Mouse (Mus musculus): Measurements from ENCODE around the gene Kcnj6. TPM values are rescaled to one million over a fixed set of nuclear protein-coding genes. Genes with fewer than 3 reads are reported as not detected.

The Kcnj6 gene
- polyA plus RNA-seq, 1 experiment = not detected

- Histone ChIP-seq H3K4me3 (ENCODE audit: insufficient read depth, poor library complexity, severe bottlenecking) (no peak overlapping the region), H3K79me2 (ENCODE audit: control insufficient read depth, insufficient read depth) (no peaks in the 10 kb centered on the region), H3K27me3 (ENCODE audit: control insufficient read depth, insufficient read depth, insufficient read length) (no peaks in the 10 kb centered on the region), H3ac (ENCODE audit: control insufficient read depth, insufficient read length, low read depth) (no peak overlapping the region), H3K36me3 (ENCODE audit: control insufficient read depth, insufficient read depth) (no peaks in the 10 kb centered on the region), H3K79me3 (ENCODE audit: low read depth) (no peaks in the 10 kb centered on the region)
- TF ChIP-seq MYOG (IDR thresholded peaks at IDR 0.05; ENCODE audit: control insufficient read depth, extremely low read depth, insufficient read length) = no peak
- no peak for TF ChIP-seq FOSL1 (IDR thresholded peaks at IDR 0.05; ENCODE audit: insufficient read depth, low read length, poor library complexity, severe bottlenecking)
- no peak for TF ChIP-seq USF1 (IDR thresholded peaks at IDR 0.05; ENCODE audit: low read depth)
- TF ChIP-seq CTCF (IDR thresholded peaks at IDR 0.05; ENCODE audit: control insufficient read depth, insufficient read depth, insufficient read length) = no peak
- no peak for TF ChIP-seq MAX (IDR thresholded peaks at IDR 0.05)
These were observed 273.4 kb downstream of the Kcnj6 start for GRCm38 (mm10) chr16:94724061-94724596.

GRCm38 (mm10) chr16:94722936-94723335, 274.6 kb downstream of the Kcnj6 start:
- no peaks in the 10 kb centered on the region for H3K79me3 ChIP-seq (ENCODE audit: low read depth)
- TF ChIP-seq USF1 (IDR thresholded peaks at IDR 0.05; ENCODE audit: low read depth) (no peak), CTCF (IDR thresholded peaks at IDR 0.05; ENCODE audit: control insufficient read depth, insufficient read depth, insufficient read length) (no peak), MYOD1 (IDR thresholded peaks at IDR 0.05; ENCODE audit: control insufficient read depth, insufficient read length, low read depth) (no peak), MYOG (IDR thresholded peaks at IDR 0.05; ENCODE audit: control insufficient read depth, extremely low read depth, insufficient read length) (no peak), CEBPB (IDR thresholded peaks at IDR 0.05; ENCODE audit: low read depth) (no peak), FOSL1 (IDR thresholded peaks at IDR 0.05; ENCODE audit: insufficient read depth, low read length, poor library complexity, severe bottlenecking) (no peak), MAX (IDR thresholded peaks at IDR 0.05) (no peak)
- no peaks in the 10 kb centered on the region for H3K27me3 ChIP-seq (ENCODE audit: control insufficient read depth, insufficient read depth, insufficient read length)
- no peak overlapping the region for H3ac ChIP-seq (ENCODE audit: control insufficient read depth, insufficient read length, low read depth)
- H3K4me3 ChIP-seq (ENCODE audit: insufficient read depth, poor library complexity, severe bottlenecking) = no peak overlapping the region
- H3K36me3 ChIP-seq (ENCODE audit: control insufficient read depth, insufficient read depth) = no peaks in the 10 kb centered on the region
- no peaks in the 10 kb centered on the region for H3K79me2 ChIP-seq (ENCODE audit: control insufficient read depth, insufficient read depth)

GRCm38 (mm10) chr16:94721549-94722006, 275.9 kb downstream of the Kcnj6 start:
- Histone ChIP-seq H3K79me2 (ENCODE audit: control insufficient read depth, insufficient read depth) (no peaks in the 10 kb centered on the region), H3K4me3 (ENCODE audit: insufficient read depth, poor library complexity, severe bottlenecking) (no peak overlapping the region)

GRCm38 (mm10) chr16:94720476-94721153, 276.9 kb downstream of the Kcnj6 start:
- H3K79me3 ChIP-seq (ENCODE audit: low read depth) = no peaks in the 10 kb centered on the region
- no peaks in the 10 kb centered on the region for H3K79me2 ChIP-seq (ENCODE audit: control insufficient read depth, insufficient read depth)
- no peaks in the 10 kb centered on the region for H3K27me3 ChIP-seq (ENCODE audit: control insufficient read depth, insufficient read depth, insufficient read length)
- no peaks in the 10 kb centered on the region for H3K36me3 ChIP-seq (ENCODE audit: control insufficient read depth, insufficient read depth)
- TF ChIP-seq MYOG (IDR thresholded peaks at IDR 0.05; ENCODE audit: control insufficient read depth, extremely low read depth, insufficient read length) (no peak), CEBPB (IDR thresholded peaks at IDR 0.05; ENCODE audit: low read depth) (no peak), USF1 (IDR thresholded peaks at IDR 0.05; ENCODE audit: low read depth) (no peak), CTCF (IDR thresholded peaks at IDR 0.05; ENCODE audit: control insufficient read depth, insufficient read depth, insufficient read length) (no peak), MYOD1 (IDR thresholded peaks at IDR 0.05; ENCODE audit: control insufficient read depth, insufficient read length, low read depth) (peak; percentile 57)
- no peak overlapping the region for H3K4me3 ChIP-seq (ENCODE audit: insufficient read depth, poor library complexity, severe bottlenecking)
- no peak overlapping the region for H3ac ChIP-seq (ENCODE audit: control insufficient read depth, insufficient read length, low read depth)

More at GRCm38 (mm10) chr16:94721549-94722006, 275.9 kb downstream of the Kcnj6 start:
- Histone ChIP-seq H3K36me3 (ENCODE audit: control insufficient read depth, insufficient read depth) (no peaks in the 10 kb centered on the region), H3ac (ENCODE audit: control insufficient read depth, insufficient read length, low read depth) (no peak overlapping the region), H3K27me3 (ENCODE audit: control insufficient read depth, insufficient read depth, insufficient read length) (no peaks in the 10 kb centered on the region), H3K79me3 (ENCODE audit: low read depth) (no peaks in the 10 kb centered on the region)
- peak; percentile 63 for TF ChIP-seq MYOD1 (IDR thresholded peaks at IDR 0.05; ENCODE audit: control insufficient read depth, insufficient read length, low read depth)
- no peak for TF ChIP-seq MAX (IDR thresholded peaks at IDR 0.05)

GRCm38 (mm10) chr16:94719488-94719887, 278.0 kb downstream of the Kcnj6 start:
- no peaks in the 10 kb centered on the region for H3K79me2 ChIP-seq (ENCODE audit: control insufficient read depth, insufficient read depth)
- H3K79me3 ChIP-seq (ENCODE audit: low read depth) = no peaks in the 10 kb centered on the region
- H3K27me3 ChIP-seq (ENCODE audit: control insufficient read depth, insufficient read depth, insufficient read length) = no peaks in the 10 kb centered on the region
- no peak for TF ChIP-seq USF1 (IDR thresholded peaks at IDR 0.05; ENCODE audit: low read depth)
- TF ChIP-seq MAX (IDR thresholded peaks at IDR 0.05) = no peak
- TF ChIP-seq CTCF (IDR thresholded peaks at IDR 0.05; ENCODE audit: control insufficient read depth, insufficient read depth, insufficient read length) = no peak
- no peak for TF ChIP-seq MYOG (IDR thresholded peaks at IDR 0.05; ENCODE audit: control insufficient read depth, extremely low read depth, insufficient read length)
- TF ChIP-seq MYOD1 (IDR thresholded peaks at IDR 0.05; ENCODE audit: control insufficient read depth, insufficient read length, low read depth) = no peak
- no peak for TF ChIP-seq CEBPB (IDR thresholded peaks at IDR 0.05; ENCODE audit: low read depth)
- no peak for TF ChIP-seq FOSL1 (IDR thresholded peaks at IDR 0.05; ENCODE audit: insufficient read depth, low read length, poor library complexity, severe bottlenecking)
- no peak overlapping the region for H3ac ChIP-seq (ENCODE audit: control insufficient read depth, insufficient read length, low read depth)
- no peak overlapping the region for H3K4me3 ChIP-seq (ENCODE audit: insufficient read depth, poor library complexity, severe bottlenecking)
- H3K36me3 ChIP-seq (ENCODE audit: control insufficient read depth, insufficient read depth) = no peaks in the 10 kb centered on the region

- TF ChIP-seq USF1 (IDR thresholded peaks at IDR 0.05; ENCODE audit: low read depth) (no peak), MYOD1 (IDR thresholded peaks at IDR 0.05; ENCODE audit: control insufficient read depth, insufficient read length, low read depth) (no peak), MAX (IDR thresholded peaks at IDR 0.05) (no peak), CTCF (IDR thresholded peaks at IDR 0.05; ENCODE audit: control insufficient read depth, insufficient read depth, insufficient read length) (no peak), CEBPB (IDR thresholded peaks at IDR 0.05; ENCODE audit: low read depth) (no peak), FOSL1 (IDR thresholded peaks at IDR 0.05; ENCODE audit: insufficient read depth, low read length, poor library complexity, severe bottlenecking) (no peak)
- Histone ChIP-seq H3K36me3 (ENCODE audit: control insufficient read depth, insufficient read depth) (no peaks in the 10 kb centered on the region), H3K79me3 (ENCODE audit: low read depth) (no peaks in the 10 kb centered on the region), H3K4me3 (ENCODE audit: insufficient read depth, poor library complexity, severe bottlenecking) (no peak overlapping the region), H3K79me2 (ENCODE audit: control insufficient read depth, insufficient read depth) (no peaks in the 10 kb centered on the region), H3ac (ENCODE audit: control insufficient read depth, insufficient read length, low read depth) (no peak overlapping the region), H3K27me3 (ENCODE audit: control insufficient read depth, insufficient read depth, insufficient read length) (no peaks in the 10 kb centered on the region)
These were observed 278.6 kb downstream of the Kcnj6 start for GRCm38 (mm10) chr16:94718919-94719318.
